Mouse (Mus musculus) hindbrain, embryonic 15.5 days (tissue): ENCODE results near the gene Tmem131. TPM values are rescaled to one million over a fixed set of nuclear protein-coding genes. Genes with fewer than 3 reads are reported as not detected.
"Not testable (repeated sequence)": the region's sequence is repeated elsewhere in the genome, so short reads cannot be mapped to it uniquely, and the experiment has no call there.

Experiments used
- ATAC-seq: fragments of 200-750 bp; cut with Nextera tagmentation; 2 replicates; pipeline ENCODE4 v1.8.0; 2017; ENCODE audit warnings: low read depth, moderate number of reproducible peaks, moderate TSS enrichment; ENCODE audit not compliant: low FRiP score
- H3K27ac ChIP-seq: fragments of 300-500 bp; sonication (generic); replicated peaks from 2 replicates; pipeline ENCODE4 v1.5.1; 2015; ENCODE audit warnings: mild to moderate bottlenecking, inconsistent platforms
- H3K27me3 ChIP-seq: fragments of 300-500 bp; sonication (generic); 2 replicates; pipeline ENCODE4 v1.6.1; 2015; ENCODE audit warnings: control low read depth, inconsistent platforms
- H3K36me3 ChIP-seq: fragments of 300-500 bp; sonication (generic); 2 replicates; pipeline ENCODE4 v1.6.1; 2015; ENCODE audit warnings: control low read depth, inconsistent platforms
- H3K4me1 ChIP-seq: fragments of 300-500 bp; sonication (generic); replicated peaks from 2 replicates; pipeline ENCODE4 v1.6.1; 2015; ENCODE audit warnings: control low read depth, inconsistent platforms
- H3K4me2 ChIP-seq: fragments of 300-500 bp; sonication (generic); 2 replicates; pipeline ENCODE4 v1.6.1; 2015; ENCODE audit warnings: moderate library complexity, mild to moderate bottlenecking, inconsistent platforms
- H3K4me3 ChIP-seq: fragments of 300-500 bp; sonication (generic); 2 replicates; pipeline ENCODE4 v1.5.1; 2015; ENCODE audit warnings: mild to moderate bottlenecking, inconsistent platforms
- H3K9ac ChIP-seq: fragments of 300-500 bp; sonication (generic); 2 replicates; pipeline ENCODE4 v1.6.1; 2015; ENCODE audit warnings: inconsistent platforms
- H3K9me3 ChIP-seq: fragments of 300-500 bp; sonication (generic); 2 replicates; pipeline ENCODE4 v1.6.1; 2016; ENCODE audit warnings: control low read depth, inconsistent platforms
- WGBS: fragments of 180-500 bp; shearing (Covaris S2); methylation state at CpG from one replicate; pipeline ENCODE4 v1.1.7; 2015; 5-methylcytosine and 5-hydroxymethylcytosine counted together
- polyA plus RNA-seq: library from polyadenylated mRNA; unstranded; fragments of >200 nt; fragmentation: Nextera tagmentation; extraction: Ambion mirVana; gene quantifications from 2 replicates; pipeline ENCODE4 v1.2.1, GENCODE M21; 2015

Gene Tmem131
- polyA plus RNA-seq, 1 experiment from 2014 or later = 13.5 TPM

- 0 out of 2 replicates have a peak, but pooled peaks cover 11% of the 10 kb centered on the region for H3K4me1 ChIP-seq
- no peak overlapping the region for H3K4me3 ChIP-seq
- H3K27me3 ChIP-seq = no peaks in the 10 kb centered on the region
- no peak overlapping the region for H3K9ac ChIP-seq
- no peak overlapping the region for H3K27ac ChIP-seq
- 66% methylated on average over 3 of the region's 3 CpGs for WGBS
- no peaks in the 10 kb centered on the region for H3K36me3 ChIP-seq
- ATAC-seq = no peak
- no peaks in the 10 kb centered on the region for H3K9me3 ChIP-seq
- H3K4me2 ChIP-seq = no peak overlapping the region
These were observed 31.9 kb downstream of the Tmem131 start for GRCm38 (mm10) chr1:36911603-36912002.

GRCm38 (mm10) chr1:36910397-36910796 lies 33.1 kb downstream of the Tmem131 start:
- Histone ChIP-seq H3K4me2 (no peak overlapping the region), H3K9ac (no peak overlapping the region), H3K36me3 (no peaks in the 10 kb centered on the region), H3K4me1 (0 out of 2 replicates have a peak, but pooled peaks cover 11% of the 10 kb centered on the region), H3K27ac (no peak overlapping the region), H3K9me3 (no peaks in the 10 kb centered on the region), H3K4me3 (no peak overlapping the region), H3K27me3 (no peaks in the 10 kb centered on the region)
- ATAC-seq = no peak
- WGBS = 93% methylated on average over 5 of the region's 5 CpGs

DNA sequence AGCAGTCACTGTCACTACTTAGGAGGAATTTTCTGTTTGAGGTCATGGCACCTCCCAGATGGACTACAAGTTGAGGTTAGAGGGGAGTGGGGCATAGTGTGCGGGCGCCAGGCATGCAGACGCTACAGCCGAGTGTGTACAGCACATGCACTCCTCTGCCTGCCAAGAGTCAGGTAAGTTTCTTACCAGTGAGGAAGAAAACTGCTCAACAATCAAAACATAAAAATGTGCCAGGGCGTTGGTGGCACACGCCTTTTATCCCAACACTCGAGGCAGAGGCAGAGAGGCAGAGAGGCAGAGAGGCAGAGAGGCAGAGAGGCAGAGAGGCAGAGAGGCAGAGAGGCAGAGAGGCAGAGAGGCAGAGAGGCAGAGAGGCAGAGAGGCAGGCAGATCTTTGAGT lies 33.5 kb downstream of the Tmem131 start:
- not testable (repeated sequence) for H3K36me3 ChIP-seq

DNA sequence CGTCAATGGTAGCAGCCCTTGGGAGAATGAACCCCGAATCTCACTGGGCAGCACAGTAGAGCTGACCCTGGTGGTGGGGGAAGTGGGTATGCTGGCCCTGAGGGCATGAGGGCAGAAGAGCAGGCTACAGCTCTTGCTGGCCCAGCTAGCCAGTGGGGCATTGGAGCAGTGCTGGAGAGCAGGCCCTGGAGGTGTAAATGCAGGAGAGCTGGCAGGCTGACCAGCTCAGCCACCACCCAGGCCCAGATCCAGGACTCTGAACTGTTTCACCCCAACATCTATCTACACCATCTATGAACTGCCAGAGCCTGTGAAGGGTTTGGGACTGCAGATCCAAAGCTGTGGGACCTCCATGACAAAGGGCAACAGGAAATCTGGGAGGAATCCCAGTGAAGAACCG lies 38.2 kb downstream of the Tmem131 start:
- no peaks in the 10 kb centered on the region for H3K9me3 ChIP-seq
- peaks cover 8% of the 10 kb centered on the region; the same call in 1 of the 2 replicates for H3K4me1 ChIP-seq
- H3K27me3 ChIP-seq = no peaks in the 10 kb centered on the region
- H3K9ac ChIP-seq = no peak overlapping the region
- no peak overlapping the region for H3K4me3 ChIP-seq
- ATAC-seq = no peak
- no peak overlapping the region for H3K27ac ChIP-seq
- H3K4me2 ChIP-seq = no peak overlapping the region
- H3K36me3 ChIP-seq = no peaks in the 10 kb centered on the region
- 85% methylated on average over 3 of the region's 3 CpGs for WGBS

More for the DNA sequence above, 33.5 kb downstream of the Tmem131 start:
- H3K27ac ChIP-seq, H3K4me2 ChIP-seq, H3K9me3 ChIP-seq, ATAC-seq, H3K4me3 ChIP-seq, H3K27me3 ChIP-seq, H3K9ac ChIP-seq: not testable (repeated sequence)
- 0 out of 2 replicates have a peak, but pooled peaks cover 14% of the 10 kb centered on the region for H3K4me1 ChIP-seq
- 89% methylated on average over 7 of the region's 7 CpGs for WGBS

- no peak overlapping the region for H3K4me2 ChIP-seq
- 61% methylated on average over 6 of the region's 6 CpGs for WGBS
- no peak for ATAC-seq
These were observed 39.0 kb downstream of the Tmem131 start for GRCm38 (mm10) chr1:36904489-36904888.

GRCm38 (mm10) chr1:36904084-36904451 lies 39.4 kb downstream of the Tmem131 start:
- no peak overlapping the region for H3K9ac ChIP-seq
- no peak overlapping the region for H3K4me3 ChIP-seq
- 71% methylated on average over 3 of the region's 3 CpGs for WGBS

More at GRCm38 (mm10) chr1:36904489-36904888, 39.0 kb downstream of the Tmem131 start:
- Histone ChIP-seq H3K4me3 (no peak overlapping the region), H3K4me1 (peaks cover 8% of the 10 kb centered on the region; the same call in 1 of the 2 replicates), H3K27ac (no peak overlapping the region), H3K36me3 (no peaks in the 10 kb centered on the region), H3K9me3 (no peaks in the 10 kb centered on the region), H3K27me3 (no peaks in the 10 kb centered on the region), H3K9ac (no peak overlapping the region)

DNA sequence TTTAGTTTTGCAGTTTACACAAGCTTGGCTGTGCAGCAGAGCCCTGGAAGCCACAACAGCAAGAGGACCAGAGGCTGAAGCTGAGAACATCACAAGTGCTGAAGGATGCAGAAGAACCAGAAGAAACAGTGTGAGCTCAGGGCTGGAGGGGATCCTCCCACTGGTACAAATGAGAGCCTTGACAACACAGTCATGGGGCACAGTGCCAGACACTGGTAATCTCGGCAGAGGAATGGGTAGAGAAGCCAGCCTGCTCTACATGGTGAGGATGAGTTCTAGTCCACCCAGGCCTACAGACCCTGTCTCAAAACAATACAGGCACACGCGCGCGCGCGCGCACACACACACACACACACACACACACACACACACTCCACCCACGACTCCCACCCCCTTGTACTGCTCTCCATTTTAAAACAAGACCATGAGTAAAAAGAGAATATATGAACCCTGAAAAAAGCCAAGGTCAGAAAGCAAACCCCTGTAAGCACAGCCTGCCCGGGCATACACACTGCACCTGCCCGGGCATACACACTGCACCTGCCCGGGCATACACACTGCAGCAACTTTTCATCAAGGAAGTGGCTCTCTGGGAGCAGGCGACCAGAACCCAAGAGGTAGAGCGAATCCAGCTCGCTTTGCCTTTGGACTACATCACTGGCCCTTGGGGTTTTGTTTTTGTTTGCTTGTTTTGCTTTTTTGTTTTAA lies 39.9 kb downstream of the Tmem131 start:
- Histone ChIP-seq H3K9ac (no peak overlapping the region), H3K36me3 (no peaks in the 10 kb centered on the region), H3K9me3 (no peaks in the 10 kb centered on the region), H3K4me2 (no peak overlapping the region), H3K27ac (no peak overlapping the region), H3K4me1 (peaks cover 8% of the 10 kb centered on the region; the same call in 1 of the 2 replicates), H3K4me3 (no peak overlapping the region), H3K27me3 (no peaks in the 10 kb centered on the region)
- WGBS = 94% methylated on average over 15 of the region's 15 CpGs
- ATAC-seq = no peak

More at GRCm38 (mm10) chr1:36904084-36904451, 39.4 kb downstream of the Tmem131 start:
- Histone ChIP-seq H3K9me3 (no peaks in the 10 kb centered on the region), H3K4me2 (no peak overlapping the region), H3K27ac (no peak overlapping the region), H3K36me3 (no peaks in the 10 kb centered on the region), H3K4me1 (peaks cover 8% of the 10 kb centered on the region; the same call in 1 of the 2 replicates), H3K27me3 (no peaks in the 10 kb centered on the region)
- ATAC-seq = no peak

GRCm38 (mm10) chr1:36902533-36903315 lies 40.7 kb downstream of the Tmem131 start:
- Histone ChIP-seq H3K27me3 (no peaks in the 10 kb centered on the region), H3K9ac (no peak overlapping the region), H3K27ac (no peak overlapping the region), H3K9me3 (no peaks in the 10 kb centered on the region), H3K36me3 (no peaks in the 10 kb centered on the region), H3K4me3 (no peak overlapping the region), H3K4me1 (peaks cover 8% of the 10 kb centered on the region; the same call in 1 of the 2 replicates), H3K4me2 (no peak overlapping the region)
- WGBS = 80% methylated on average over 11 of the region's 11 CpGs
- no peak for ATAC-seq

- Histone ChIP-seq H3K9ac (no peak overlapping the region), H3K9me3 (no peaks in the 10 kb centered on the region), H3K4me1 (peaks cover 5% of the 10 kb centered on the region; the same call in 1 of the 2 replicates), H3K36me3 (no peaks in the 10 kb centered on the region), H3K4me2 (no peak overlapping the region), H3K27ac (no peak overlapping the region), H3K4me3 (no peak overlapping the region), H3K27me3 (no peaks in the 10 kb centered on the region)
- ATAC-seq = no peak
- WGBS = 94% methylated on average over 2 of the region's 2 CpGs
These were observed 43.8 kb downstream of the Tmem131 start for GRCm38 (mm10) chr1:36899622-36900021.

DNA sequence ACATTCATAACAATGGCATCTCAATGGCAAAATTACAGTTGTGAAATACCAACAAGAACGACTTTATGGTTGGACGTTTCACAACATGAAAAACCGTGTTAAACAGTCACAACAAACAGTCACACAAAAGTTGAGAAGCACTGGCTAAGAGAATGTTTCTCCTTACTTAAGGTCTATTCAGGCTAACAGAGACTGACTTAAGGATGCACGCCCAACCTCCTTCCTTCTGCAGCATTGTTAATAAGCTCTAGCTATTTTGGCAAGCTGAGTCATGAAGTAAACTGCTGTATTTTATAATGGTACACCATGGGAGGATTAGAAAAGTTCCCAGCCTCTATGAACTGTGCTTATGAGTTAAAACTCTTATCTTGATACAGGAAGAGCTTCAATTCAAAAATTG lies 47.0 kb downstream of the Tmem131 start:
- H3K4me2 ChIP-seq = no peak overlapping the region
- H3K36me3 ChIP-seq = no peaks in the 10 kb centered on the region
- H3K4me1 ChIP-seq = 0 out of 2 replicates have a peak, but pooled peaks cover 5% of the 10 kb centered on the region
- no peak overlapping the region for H3K4me3 ChIP-seq
- no peak overlapping the region for H3K27ac ChIP-seq
- H3K9me3 ChIP-seq = no peaks in the 10 kb centered on the region
- WGBS = 94% methylated on average over 4 of the region's 4 CpGs
- no peak for ATAC-seq
- no peaks in the 10 kb centered on the region for H3K27me3 ChIP-seq
- H3K9ac ChIP-seq = no peak overlapping the region

DNA sequence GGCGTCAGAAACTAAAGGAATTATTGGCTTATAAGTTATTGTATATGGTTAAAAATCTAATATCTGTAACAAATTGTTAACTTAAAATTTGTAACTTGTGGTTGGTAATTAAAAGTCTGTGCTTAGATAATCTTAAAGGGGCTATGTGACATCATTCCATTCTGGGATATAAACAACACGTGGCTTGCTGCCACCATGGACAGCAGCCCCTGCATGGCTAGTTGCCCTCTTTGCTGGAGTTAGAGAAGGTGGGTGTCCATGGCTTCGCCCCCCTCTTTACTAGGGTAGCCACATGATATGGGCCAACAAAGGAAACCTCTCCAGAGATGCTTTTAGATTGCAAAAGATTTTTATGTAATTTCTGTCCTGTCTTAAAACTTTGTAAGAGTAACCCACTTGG lies 48.0 kb downstream of the Tmem131 start:
- Histone ChIP-seq H3K9ac (no peak overlapping the region), H3K36me3 (no peaks in the 10 kb centered on the region), H3K4me2 (no peak overlapping the region), H3K9me3 (no peaks in the 10 kb centered on the region), H3K27me3 (no peaks in the 10 kb centered on the region), H3K4me1 (0 out of 2 replicates have a peak, but pooled peaks cover 8% of the 10 kb centered on the region), H3K4me3 (no peak overlapping the region), H3K27ac (no peak overlapping the region)
- WGBS = 88% methylated on average over 3 of the region's 3 CpGs
- ATAC-seq = no peak

DNA sequence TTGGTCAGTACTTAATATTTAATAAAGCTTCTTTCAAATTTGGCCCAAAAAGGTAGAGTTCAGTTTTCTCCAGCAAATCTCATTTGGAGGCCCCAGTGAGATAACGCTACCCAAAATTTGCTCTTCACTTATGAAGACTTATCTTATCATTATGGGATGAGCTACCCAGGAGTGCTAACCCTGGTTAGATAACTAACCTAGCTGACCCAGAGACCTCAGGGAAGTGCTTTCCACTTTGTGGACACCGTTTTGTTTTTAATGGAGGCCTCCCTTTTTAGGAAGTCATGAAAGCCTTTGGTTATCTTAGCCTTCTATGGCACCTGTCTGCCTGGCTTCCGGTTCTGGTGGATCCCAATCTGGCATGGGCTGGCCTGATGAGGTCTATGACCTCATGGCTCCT lies 49.3 kb downstream of the Tmem131 start:
- Histone ChIP-seq H3K27me3 (no peaks in the 10 kb centered on the region), H3K4me2 (no peak overlapping the region), H3K9ac (no peak overlapping the region), H3K9me3 (no peaks in the 10 kb centered on the region), H3K4me3 (no peak overlapping the region), H3K27ac (no peak overlapping the region), H3K36me3 (no peaks in the 10 kb centered on the region), H3K4me1 (0 out of 2 replicates have a peak, but pooled peaks cover 8% of the 10 kb centered on the region)
- no peak for ATAC-seq
- WGBS = 96% methylated on average over 3 of the region's 3 CpGs
